Mouse (Mus musculus) layer of hippocampus, postnatal 10 days (tissue): Measurements from ENCODE around the gene Stub1. TPM values are rescaled to one million over a fixed set of nuclear protein-coding genes. Genes with fewer than 3 reads are reported as not detected.
"Not testable (repeated sequence)": the region's sequence is repeated elsewhere in the genome, so short reads cannot be mapped to it uniquely, and the experiment has no call there.

Experiments used
- DNase-seq, 2 experiments: peaks; one replicate each; pipeline ENCODE4 v3.0.0; 2021; ENCODE audit warnings: low spot score in 2 of 2
- total RNA-seq, 2 experiments: library from RNA; stranded (reverse); gene quantifications; 2 replicates each; pipeline ENCODE4 v1.2.3; 2021

Stub1 gene
- total RNA-seq, 2 experiments from 2014 or later = 168 to 169 TPM

DNA sequence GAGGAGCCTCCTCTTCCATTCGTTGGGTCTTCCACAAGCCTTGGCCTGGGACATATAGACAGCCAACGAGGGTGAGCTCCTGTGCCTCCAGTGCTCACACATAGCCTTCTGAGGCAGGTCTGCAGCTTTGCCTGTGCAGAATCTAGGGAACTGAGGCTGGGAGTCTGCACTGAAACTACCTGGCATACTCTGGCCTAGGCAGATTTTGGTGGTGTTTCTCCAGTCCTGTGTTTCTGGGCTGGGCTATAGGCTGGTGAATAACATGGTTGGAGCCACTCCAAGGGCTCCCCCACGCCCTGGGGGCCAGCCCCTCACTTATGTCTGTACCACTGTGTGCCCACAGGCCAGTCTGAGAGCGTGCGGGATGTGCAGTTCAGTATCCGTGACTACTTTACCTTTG, 7.9 kb downstream of the Stub1 start:
- no peak for DNase-seq

DNA sequence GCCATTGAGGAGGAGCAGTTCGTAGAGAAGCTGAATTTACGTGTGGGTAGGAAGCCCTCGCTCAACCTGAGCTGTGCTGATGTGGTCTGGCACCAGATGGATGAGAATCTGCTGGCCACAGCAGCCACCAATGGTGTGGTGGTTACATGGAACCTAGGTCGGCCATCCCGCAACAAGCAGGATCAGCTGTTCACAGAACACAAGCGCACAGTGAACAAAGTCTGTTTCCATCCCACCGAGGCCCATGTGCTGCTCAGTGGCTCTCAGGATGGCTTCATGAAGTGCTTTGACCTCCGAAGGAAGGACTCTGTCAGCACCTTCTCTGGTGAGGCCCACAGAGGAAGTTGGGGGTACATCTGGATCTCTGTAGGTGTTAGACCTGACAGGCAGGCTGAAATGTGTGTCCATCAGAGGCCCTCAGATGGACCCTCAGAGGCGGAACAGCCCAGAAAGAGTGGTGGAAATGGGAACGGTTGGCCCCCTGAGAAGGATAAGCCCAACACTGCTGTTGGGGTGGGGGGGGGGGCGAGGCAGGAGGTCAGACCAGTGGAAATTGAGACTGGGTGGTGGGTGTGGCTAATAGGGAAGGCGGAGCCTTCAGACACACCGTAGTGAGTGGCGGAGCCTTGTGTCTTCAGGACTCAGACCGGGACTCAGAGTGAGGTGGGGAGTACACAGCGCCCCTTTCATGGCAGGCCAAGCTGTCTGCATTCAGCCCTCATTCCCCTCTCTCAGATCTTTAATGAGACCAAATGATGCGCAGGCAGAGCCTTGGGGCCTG, 8.7 kb downstream of the Stub1 start:
- DNase-seq = no peak

DNA sequence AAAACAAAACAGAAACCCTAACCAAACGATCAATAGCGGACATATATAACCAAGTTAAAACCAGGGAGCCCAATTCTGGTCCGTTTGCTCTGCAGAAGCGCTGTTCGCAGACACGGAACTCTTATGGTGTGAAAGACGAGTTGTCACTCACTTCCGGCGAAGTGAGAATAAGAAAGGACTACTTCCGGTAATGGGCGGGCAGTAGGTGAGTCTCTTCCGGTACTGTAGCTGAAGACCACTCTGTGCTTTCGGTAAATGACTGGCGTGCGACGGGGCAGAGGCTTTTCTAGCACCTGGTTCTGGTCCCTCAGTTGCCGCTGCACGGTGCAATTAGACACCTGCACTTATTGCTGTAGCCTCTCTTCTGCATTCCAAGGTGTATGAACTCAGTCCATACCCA, 9.8 kb downstream of the Stub1 start, which contains the start of gene Wdr24:
TSS of gene Wdr24 (plus strand) at position 176 of the 400 bp plus-strand sequence.
- peak; percentile 83 to 87 for DNase-seq

DNA sequence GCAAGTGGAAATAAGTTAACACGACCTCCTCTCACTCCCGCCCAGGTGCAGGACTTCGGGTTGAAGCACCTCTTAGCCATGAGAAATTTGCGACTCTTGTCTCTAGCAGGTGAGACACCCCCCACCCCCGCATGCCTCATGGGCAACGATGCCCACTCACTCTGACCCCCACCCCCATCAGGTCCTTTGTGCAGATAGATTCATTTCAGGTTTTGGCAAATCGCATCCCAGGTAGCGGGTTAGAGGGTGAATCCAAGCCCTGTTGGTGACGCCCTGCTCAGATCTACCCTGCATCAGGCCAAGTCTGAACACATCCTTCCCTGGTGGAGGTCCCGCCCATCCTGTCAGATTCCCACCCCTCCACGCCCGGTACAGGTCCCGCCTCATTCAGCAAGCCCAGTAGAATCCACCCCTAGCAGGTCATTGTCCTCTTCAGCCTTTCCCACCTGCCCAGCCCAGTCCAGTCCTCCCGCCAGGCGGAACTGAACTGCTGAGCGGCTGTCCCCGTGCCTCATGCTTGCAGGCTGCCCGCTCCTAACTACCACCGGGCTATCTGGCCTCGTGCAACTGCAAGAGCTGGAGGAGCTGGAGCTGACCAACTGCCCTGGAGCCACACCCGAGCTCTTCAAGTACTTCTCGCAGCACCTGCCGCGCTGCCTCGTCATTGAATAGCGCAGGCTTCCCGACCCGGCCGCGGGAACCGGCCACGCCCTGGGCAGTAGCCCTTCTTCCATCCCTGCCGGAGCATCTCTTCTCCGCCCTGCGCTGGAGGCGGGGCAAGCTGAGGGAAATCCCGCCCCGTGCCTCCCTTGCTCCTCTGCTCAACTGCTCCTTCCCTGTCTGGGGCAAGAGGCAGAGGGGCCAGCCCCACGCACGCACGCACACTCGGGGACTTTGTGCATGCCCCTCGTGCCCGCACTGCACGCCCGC, 14.1 kb downstream of the Stub1 start:
- no peak for DNase-seq

DNA sequence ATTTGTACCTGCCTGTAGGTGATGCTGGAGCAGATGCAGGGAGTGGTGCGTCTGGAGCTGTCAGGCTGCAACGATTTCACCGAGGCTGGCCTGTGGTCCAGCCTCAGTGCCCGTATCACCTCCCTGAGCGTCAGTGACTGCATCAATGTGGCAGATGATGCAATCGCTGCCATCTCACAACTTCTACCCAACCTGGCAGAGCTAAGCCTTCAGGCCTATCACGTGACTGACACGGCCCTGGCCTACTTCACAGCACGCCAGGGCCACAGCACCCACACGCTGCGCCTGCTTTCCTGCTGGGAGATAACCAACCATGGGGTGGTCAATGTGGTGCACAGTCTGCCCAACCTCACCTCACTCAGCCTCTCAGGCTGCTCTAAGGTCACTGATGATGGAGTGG, 15.5 kb downstream of the Stub1 start:
- DNase-seq = no peak

DNA sequence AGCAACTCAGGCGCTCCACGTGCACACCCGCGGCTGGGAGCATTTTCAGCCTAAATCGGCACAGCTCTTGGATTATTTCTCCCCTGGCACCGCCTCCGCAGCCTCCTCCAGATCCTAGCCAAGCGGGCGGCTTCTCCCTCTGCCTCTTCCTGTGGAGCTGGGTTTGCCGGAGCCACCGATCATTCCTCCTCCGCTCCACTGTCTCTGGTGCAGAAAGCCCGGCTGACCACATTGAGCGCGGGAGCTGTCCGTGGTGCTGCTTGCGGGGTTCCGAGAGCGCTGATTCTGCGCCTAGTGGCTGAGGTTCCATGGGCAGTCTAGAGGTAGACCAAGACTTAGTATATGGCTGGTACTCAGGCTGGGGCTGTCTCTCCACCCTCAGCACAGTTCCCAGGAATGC, 19.7 kb downstream of the Stub1 start:
- DNase-seq = peak; percentile 81 to 85

DNA sequence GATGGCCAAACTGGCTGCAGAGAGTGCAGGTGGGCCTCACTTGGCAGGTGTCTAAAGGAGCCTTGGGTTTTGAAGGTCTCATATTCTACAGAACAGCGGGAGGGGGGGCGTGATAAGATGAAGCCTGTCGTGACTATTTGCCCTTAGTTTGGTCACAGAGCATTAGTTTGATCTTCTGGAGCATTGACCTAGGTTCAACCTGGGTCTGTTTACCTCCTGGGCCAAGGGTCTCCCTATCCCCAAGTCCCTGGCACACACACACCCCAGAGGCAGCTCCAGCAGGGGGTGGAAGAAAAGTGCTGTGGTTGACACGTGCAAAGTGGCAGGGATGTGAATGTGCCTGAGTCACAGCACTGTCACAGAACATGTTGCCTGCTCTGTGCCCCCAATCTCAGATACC, 22.3 kb downstream of the Stub1 start:
- no peak for DNase-seq

DNA sequence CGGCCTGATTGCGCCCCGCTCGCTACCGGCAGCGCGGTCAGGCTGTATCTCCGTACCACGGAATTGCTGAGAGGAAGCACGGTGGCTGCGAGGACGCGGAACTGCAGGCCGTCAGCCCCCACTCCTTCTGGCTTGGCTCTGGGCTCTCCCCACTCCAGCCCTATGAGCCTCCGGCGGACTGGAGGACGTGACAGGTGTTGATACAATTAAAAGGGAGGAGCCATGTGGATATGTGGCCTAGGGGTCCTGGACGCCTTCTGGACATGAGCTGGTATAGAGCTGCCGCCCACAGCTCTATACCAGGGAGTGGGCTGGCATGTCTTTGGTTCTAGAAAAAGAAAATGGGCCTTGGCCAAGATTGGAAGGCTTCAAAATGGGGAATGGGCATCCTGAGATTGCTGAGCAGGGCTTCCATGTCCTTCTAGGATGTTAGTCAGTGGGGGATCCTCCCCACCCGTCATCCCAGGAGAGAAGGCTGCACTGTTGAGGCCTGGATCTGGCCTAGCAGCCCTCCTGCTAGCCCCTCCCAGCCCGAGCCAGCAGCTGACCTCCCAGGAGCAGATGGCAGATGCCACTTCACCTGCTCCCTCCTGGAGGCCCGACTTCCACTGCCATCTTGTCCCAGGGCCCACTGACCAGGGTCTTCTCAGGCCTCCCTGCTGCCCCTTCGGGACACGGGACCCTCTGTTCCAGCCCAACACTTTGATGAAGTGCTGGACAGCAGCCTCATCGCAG, 23.4 kb downstream of the Stub1 start:
- peak in 1 of 2 experiments; percentile 51 for DNase-seq

DNA sequence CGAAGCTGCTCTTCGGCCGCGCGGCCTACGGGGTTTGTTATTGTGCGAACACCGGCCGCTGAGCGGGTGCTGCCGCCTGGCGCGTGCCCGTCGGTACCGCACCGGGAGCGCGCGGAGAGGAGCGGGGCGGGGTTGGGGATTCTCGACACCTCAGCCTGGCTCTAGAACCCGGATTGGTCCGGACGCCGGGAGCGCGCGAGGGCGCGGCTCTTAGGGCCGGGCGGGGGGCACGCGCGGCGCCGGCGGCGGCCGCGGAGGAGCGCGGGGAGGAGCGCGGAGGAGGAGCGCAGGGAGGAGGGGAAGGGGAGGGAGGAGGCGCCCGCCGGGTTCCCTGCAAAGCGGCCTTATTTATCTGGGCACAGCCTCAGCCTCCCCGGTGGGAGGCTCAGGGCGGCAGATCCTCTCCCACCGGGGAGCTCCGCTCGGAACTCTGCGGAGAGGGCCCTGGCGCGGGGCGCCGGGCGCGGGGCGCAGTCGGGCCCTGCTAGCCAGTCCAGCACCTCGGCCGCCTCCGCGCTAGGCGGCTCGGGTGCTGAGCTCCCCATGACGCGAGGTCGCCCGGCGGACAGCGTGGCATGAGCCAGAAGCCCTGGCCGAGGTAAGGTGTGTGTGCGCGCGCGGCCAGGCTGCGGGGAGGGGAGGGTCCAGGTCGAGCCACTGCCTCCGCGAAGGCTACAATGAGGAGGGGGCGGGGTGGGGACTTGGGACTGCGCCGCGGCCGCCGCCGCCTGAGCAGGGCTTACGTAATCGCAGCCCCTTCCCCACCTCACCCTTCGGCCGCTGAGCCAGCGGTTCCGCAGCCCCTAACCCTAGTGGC, 24.2 kb downstream of the Stub1 start, which contains the start of gene Fbxl16:
TSS of gene Fbxl16 (plus strand) at position 297 of the 817 bp plus-strand sequence.
- DNase-seq = peak; percentile 84 to 90

DNA sequence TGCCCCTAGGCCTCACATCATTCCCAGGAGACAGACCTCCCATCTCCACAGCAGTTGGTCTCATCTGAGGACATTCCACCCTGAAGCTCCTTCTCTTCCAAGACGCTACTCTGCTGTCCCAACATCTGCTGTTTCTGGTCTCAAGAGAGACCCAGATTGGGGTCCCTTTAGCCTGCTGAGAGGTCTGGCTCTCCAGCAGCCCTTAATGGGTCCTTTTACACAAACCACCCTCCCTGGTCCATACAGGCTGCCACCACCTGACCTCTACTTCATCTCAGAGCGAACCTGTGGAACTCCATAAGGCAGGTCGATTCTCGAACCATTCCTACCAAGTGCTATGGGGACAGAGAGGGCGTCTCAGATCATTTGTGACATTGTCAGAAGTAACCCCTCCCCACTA, 25.2 kb downstream of the Stub1 start:
- DNase-seq = no peak

DNA sequence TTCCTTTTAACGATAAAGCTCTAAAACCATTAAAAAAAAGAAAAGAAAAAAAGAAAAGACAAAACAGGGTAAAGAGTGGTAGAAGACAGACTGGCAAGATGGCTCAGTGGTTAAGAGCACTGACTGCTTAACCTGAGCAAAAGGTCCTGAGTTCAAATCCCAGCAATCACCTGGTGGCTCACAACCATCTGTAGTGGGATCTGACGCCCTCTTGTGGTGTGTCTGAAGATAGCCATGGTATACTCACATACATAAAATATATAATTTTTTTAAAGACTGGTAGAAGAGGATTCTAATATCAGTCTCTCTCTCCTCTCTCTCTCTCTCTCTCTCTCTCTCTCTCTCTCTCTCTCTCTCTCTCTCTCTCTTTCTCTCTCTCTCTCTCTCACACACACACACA, 25.8 kb downstream of the Stub1 start:
- DNase-seq = not testable (repeated sequence)

DNA sequence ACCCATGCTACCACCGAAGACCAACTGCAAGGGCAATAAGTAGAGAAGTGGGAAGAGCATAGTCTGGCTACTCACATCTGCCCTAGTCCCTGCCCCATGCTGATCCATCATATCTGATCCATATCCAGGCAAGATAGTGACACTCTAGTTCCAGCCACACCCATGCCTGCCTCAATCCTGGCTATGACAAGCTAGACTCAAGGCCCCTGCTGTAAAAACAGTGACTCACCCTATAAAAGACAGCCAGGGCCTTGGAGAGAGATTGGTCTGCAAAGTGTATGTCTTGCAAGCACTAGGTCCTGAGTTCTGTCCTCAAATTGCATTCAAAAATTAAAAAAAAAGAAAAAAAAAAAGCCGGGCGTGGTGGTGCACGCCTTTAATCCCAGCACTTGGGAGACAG, 26.7 kb downstream of the Stub1 start:
- no peak for DNase-seq

DNA sequence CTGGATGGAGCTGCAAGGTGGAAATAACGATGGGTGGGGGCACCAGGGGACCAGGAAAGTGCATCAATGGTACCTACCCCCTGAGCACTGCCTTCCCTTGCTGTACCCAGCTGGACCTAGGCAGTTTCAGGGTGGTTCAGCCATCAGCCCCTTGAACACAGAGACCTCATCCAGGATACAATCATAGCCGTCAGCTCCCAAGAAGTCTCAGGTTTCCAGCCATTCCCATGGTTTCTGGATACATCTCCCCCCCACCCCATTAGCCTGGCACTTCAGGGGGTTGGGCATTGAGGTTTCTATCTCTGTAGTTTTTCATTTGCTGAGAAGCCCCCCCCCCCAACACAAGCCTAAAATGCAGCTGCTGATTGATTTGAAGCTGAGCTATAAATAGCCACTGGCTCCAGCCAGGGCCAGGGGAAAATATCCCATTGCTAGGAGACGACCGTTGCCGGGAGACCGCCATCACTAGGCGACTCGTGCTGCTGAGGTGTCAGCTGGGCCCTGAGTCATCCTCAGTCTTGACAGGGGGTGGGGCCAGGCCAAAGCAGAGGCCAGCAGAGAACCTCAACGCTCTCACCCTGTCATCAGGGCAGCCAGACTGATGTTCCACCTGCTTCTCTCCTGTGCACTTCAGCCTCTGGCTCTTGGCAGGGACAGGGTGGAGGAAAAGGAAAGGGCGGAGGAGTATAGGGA, 30.2 kb downstream of the Stub1 start:
- DNase-seq = peak; percentile 77 to 81

DNA sequence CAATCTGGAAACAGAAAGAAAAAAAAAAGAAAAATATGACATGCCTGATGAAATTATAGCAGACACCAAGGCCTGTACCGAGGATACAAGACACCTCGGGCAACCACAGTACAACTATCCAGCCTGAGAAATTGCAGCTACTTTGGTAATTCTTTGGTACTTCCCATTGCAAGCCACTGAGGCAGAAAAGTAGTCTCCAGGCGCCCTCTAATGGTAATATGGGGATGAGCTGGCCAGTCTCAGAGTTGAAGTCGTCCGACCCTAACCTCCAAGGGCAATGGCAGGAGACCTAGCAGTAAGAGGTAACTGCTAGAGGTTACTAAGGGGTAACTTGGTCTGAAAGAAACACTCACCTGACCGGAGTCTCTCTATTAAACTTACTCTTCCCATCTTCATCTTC, 32.2 kb downstream of the Stub1 start:
- peak; percentile 72 to 74 for DNase-seq

DNA sequence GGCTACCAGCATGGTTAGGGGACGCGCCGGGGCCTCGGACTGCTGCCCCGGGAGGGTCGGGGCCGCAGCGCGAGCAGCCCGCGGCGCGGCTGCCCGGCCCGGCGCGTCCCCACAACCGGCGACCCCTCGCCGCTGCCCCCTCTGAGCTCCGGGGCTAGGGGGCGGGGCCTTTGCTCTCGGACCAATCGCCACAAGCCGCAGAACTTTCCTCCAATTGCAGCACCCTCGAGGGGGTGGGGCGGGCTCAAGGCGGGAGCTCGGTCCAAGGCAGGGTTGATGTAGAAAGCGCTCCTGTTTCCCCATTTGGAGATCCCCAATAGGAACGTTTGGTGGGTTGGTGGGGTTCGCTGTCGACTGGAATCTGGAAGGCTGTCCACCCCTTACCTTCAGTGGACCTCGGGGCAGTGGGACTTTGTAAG, 36.2 kb downstream of the Stub1 start, which contains the start of gene Metrn:
TSS of gene Metrn (minus strand) at position 186 of the 419 bp plus-strand sequence.
- peak; percentile 79 to 87 for DNase-seq

DNA sequence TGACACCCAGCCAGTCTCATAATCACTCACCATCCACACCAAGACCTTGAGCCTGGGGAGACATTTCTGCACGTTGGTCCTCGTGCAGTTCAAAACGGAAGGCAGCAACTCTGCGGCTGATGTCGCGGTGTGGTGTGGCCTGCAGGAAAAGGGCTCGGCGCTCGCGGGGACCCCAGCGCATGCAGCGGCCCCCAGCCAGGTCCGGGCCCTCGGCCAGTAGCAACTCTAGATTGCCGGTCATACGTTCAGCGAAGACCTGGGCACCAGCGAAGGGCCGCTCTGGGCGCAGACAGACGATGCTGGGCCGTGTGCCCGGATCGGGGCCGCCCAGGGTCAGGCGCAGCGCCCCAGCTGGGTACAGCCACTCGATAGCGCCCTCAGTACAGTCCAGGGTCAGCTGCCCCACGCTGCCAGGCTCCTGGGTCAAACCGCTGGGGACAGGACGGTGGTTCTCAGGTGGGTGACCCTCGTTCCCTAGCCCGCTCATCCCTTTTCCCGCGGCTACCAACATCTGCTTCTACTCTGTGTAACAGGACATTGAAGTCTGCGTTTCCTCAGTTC, 36.9 kb downstream of the Stub1 start:
- no peak for DNase-seq

DNA sequence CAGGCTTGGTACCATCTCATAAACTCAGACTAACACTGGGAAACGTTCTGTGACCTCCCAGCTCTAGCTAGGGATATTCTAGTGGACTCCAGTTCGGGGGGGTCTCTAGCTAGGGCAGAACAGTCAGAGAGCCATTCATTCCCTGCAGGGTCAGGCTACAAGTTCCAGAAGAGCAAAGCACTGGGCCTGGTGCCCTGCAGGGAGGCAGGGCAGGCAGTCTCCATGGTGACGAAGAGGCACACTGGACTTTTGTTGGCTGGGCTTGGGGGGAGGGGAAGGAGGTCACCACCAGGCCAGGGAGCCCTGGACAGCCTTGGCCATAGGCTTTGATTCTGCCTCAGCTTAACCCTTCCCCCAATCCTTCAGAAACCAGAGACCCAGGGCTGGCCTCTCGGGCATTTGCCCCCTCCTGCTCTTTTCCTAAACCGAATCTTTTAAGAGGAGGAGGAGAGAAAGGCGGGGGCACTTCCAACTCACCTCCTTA, 37.6 kb downstream of the Stub1 start, which contains the start of gene AC134908.4:
TSS of gene AC134908.4 (minus strand) at position 51 of the 484 bp plus-strand sequence.
- peak; percentile 56 to 61 for DNase-seq

DNA sequence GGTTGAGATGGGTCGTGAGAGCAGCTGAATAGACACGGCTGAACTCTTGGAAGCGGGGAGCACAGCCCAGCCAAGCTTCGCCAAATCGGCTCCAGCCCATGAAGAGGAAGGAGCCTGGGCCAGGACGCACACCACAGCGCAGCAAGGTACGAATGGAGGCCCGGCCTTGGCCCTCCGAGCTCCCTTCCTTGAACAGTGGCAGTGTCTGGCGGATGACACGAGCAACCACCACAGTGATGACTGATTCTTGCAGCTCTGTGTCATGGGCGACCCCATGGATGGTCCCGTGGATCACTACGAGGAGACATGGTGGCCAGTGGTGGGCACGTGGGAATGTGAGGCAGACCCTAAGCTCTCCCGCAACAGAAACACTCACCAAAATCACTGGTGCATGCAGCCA, 38.2 kb downstream of the Stub1 start:
- no peak for DNase-seq

DNA sequence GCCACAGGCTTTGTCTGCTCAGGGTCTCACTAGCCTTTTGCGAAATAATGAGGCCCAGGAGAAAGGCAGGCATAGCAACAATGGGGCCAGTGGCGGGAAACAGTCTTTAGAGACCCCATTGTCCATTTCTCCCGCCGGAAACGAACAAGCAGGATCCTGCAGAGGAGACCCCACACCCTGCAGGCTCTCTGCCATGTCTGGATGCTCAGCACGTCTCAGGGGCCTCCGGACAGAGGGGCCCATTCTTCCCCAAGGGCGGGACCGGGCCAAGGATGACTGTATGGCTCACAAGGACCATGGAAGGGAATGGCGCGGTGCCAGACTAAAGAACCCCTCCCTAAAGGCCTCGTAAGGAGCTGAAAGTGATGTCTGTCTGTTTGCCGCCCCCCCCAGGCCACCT, 39.0 kb downstream of the Stub1 start:
- DNase-seq = no peak
